Mouse (Mus musculus) adrenal gland, adult 8-10 months (tissue): Measurements from ENCODE around the gene Mtus2. TPM values are rescaled to one million over a fixed set of nuclear protein-coding genes. Genes with fewer than 3 reads are reported as not detected.

Source experiments
- DNase-seq: peaks from one replicate; pipeline ENCODE4 v3.0.0; 2022
- total RNA-seq, 4 experiments: library from RNA; stranded (reverse); gene quantifications; 2 replicates each; pipeline ENCODE4 v1.2.4; 2022

Mtus2 gene
- total RNA-seq, 4 experiments from 2014 or later, result 3.2 to 4.7 (median 3.8) TPM

DNA sequence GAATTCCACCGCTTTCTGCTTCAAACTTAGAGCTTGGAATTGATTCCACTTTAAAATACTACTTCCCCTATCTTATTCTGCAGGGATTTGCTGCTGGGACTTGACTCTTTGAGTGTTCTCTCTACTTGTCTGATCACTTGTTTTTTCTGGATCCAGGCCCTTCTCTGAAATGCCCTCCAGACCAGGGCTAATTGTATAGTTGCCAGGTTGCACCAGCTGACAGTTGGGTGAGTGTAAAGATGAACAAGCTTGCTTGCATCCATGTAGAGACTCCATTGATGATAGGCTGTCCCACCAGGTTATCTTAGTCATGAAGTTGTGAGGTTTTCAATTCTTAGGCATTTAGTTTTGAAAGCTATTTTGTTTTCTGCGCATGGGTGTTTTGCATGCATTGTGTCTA, 92.2 kb downstream of the Mtus2 start:
- DNase-seq, result no peak

DNA sequence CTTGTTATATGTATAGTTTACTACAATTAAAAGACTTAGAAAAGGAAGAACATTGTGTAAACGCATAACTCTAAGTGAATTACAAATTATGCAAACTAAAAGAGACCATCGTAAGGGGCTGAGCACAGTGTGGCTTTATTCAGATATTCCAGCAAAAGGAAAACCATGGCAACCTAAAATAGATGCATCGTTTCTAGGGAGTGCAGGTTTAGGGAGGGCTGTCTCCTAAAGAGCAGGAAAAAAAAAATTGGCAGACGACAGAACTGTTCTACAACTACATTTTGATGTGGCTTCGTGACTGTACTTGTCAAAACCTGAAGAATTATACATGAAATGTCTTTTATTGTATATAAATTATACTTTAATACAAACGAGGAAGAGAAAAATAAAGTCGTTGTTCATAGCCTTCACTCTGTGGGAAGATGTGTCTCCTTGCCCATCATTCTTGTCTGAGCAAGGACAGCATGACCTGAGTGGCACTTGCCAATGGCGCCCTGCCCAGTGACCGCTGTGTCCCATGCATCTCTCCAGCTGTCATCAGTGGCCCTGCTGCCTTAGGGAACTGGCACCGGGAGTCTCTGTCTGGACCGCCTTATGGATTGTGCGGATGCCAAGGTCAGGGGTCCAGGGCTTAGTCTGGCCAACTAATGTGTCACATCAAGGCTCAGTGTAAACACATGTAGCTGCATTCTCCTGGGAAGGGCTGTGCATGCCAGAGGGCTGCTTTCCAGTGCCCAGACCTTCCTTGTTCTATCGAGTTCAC, 95.9 kb downstream of the Mtus2 start:
- DNase-seq, result peak; percentile 76

DNA sequence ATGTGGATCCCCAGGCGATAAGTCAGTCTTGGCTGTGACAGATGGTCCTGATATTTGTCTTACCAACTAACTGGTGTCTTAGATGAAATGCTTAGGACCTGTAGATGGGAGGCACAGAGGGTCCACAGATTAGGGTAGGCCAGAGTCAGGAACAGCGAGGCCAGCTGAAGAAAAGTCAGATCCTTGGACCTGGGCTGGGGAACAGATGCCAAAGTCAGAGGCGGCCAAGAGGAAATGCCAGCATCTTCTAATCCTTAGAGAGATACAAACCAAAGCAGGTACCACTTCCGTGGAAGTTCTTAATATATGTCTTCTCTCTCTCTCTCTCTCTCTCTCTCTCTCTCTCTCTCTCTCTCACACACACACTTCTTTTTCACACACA, 96.5 kb downstream of the Mtus2 start:
- DNase-seq, result no peak

DNA sequence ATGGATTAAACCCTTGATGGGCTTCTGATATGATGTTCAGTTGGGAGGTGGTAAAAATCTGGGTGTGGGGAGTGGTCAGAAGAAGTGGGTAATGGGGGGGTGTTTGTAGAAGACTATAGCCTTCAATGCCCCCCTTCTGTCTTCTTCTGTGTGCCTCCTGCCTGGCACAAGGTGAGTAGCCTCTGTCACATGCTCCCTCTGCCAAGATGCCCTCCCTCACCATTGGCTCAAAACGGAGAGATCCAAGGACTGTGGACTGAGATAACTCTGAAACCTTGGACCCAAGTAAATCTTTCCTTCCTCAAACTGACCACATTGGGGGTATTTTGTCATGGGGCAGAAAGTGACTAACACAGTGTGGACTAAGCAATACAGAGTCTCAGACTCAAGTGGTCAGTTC, 99.7 kb downstream of the Mtus2 start:
- no peak for DNase-seq

DNA sequence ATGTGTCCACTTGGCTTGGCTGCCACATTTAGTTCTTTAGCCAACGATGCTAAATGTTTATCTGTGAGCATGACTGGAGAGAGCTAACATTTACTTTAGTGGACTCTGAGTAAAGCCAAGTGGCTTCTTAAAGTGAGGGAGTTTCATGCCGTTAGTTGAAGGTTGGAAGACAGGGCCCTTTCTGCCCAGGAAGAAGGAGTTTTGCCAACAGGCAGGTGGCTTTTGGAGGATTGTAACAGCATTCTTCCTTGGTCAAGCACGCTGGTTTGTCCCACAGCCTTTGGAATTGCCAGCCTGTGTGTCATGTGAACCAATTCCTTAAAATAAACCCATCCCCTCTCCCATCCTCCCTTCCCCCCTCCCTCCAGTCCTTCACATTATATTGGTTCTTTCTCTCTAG, 100.3 kb downstream of the Mtus2 start:
- DNase-seq, result no peak

DNA sequence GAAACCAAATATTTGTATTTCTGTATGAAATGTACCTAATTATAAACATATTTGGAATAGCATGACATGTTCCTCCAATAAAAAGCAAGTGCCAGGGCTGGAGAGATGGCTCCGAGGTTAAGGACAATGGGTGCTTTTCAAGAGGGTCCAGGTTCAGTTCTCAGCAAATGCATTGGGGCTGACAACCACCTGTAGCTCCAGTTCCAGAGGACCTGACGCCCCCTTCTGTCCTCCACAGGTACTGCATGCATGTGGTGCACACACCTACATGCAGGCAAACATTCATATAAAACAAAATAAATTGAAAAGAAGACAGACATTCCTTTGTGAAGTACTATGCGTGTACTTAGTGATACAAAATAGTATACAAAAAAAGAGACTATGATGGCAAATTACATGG, 102.2 kb downstream of the Mtus2 start:
- no peak for DNase-seq

DNA sequence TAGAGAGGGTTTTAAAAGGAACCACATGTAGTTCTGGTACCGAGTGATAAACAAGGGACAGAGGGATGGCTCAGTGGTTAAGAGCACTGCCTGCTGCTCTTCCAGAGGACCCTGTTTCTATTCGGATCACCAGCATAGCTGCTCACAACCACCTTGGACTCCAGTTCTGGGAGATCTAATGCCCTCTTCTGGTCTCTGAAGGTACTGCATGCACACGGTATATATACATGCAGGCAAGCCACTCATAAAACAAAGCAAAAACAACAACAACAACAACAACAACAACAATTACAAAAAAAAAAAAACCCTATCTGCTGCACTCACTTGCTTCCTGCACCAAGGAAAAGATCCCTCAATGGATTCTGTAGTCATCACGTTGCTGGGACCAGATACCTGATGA, 104.7 kb downstream of the Mtus2 start:
- DNase-seq, result no peak

DNA sequence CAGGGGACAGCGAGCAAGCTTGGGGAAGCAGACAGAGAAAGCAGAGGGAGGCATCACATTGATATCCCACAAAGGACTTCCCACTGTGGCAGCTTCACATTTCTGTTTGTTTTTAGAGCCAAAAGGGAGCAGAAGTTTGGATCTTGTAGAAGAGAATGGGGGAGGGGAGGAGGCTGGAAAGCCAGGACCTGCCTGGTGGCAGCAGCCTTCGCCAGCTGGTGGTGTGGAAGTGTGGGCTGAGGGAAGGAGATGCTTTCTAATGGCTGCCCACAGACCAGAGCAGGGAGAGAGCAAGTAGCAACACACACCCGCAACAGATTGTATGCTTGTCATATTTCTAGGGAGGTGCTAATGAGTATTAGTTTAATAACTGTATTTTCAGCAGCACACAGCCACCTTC, 106.6 kb downstream of the Mtus2 start:
- DNase-seq, result no peak

DNA sequence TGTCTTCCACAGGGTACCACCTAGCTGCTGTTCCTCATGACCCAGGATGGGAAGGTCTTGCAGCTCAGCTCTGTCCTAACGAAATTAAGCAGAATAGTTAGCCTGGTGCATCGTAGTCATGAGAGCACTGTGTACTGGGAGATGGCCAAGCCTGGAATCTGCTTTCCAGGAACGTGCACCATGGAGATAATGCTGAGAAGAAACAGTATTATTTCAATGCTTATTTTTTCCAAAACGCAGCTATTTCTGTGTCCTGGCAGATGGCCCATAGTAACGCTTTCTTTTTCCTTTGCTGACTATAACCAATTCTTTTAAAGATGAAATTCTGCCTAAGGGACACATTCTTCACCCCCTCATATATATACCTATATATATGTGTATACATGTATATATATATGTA, 108.1 kb downstream of the Mtus2 start:
- no peak for DNase-seq

DNA sequence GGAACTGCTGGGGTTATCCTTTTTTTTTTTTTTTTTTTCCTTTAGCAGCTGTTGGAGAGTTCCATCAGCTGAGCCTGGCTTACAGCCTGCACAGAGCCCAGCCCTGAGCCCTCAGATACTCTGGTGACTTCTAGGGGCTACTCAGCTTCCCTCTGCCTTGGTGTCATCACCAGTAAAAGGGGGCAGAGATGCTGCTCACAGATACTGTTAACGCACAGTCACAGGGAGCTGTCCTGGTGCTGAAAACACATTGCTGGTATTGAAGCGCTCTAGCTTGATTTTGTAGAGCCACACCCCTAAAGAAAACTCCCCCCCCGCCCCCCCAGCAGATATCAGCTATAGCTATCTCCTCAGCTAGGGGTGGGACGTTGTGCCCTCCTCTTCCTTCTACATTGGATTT, 112.8 kb downstream of the Mtus2 start:
- no peak for DNase-seq

DNA sequence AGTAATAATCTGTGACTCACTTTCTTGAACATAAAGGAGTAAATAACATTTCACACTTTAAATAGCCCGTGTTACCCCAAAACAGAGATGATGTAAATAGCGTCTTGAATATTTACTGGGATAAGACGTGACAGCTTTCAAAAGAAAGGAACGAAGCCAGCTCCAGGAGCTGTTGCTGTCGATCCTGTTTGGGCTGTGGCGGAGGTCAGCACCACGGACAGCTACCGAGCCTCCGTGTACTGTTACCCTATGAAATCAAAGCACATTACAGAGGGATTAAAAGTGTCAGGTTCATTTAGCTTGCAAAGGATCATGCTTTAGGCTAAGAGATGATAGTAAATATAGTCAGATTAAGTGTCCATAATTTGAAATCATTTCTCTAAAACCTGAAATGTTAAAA, 114.7 kb downstream of the Mtus2 start:
- DNase-seq, result no peak

DNA sequence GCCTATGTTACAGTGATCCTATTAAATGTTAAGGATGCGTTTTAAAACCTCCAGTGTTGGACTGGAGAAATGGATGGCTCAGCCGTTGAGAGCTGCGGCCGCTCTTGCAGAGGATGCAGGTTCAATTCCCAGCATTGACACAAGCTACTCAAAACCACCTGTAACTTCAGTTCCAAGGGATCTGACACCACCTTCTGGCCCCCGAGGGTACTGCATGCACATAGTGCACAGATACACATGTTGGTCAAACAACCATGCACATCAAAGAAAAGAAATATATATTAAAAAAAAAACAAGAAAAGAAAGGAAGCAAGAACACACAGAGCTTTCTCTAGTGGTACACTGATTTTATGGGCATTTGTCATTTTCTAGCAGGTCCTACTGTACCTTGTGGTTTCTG, 116.3 kb downstream of the Mtus2 start:
- no peak for DNase-seq

DNA sequence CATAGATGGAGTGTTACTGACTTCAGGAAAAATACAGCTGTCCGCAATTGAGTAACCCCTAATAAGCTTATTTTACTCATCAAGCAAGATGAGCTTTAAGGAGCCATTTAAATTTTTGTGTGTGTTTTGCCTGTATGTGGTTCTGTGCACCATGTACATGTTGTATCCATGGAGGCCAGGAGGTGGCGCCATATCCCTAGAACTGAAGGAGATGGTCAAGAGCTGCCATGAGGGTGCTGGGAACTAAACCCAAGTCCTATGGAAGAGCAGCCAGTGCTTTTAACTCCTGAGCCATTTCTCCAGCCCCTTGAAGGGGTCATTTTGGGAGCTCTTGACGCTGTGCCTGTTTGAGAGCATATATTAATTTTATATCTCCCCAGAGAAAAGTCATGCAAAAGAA, 122.6 kb downstream of the Mtus2 start:
- DNase-seq, result no peak

DNA sequence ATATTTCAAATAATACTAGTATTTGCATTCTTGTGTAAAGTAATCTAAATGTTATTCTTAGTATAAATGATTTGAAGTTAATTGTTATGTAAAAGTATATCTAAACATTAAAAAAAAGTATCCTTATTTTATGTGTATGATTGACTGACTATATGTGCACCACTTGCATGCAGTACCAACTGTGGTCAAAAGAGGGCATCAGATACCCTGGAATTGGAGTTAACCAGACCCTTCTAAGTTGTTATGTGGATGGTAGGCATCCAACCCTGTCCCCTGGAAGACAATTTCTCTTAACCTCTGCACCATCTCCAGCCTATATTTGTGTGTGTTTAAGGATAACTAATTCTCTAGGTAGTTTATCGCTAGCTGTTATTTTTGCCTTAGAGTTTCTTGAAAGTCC, 126.4 kb downstream of the Mtus2 start:
- DNase-seq, result no peak

DNA sequence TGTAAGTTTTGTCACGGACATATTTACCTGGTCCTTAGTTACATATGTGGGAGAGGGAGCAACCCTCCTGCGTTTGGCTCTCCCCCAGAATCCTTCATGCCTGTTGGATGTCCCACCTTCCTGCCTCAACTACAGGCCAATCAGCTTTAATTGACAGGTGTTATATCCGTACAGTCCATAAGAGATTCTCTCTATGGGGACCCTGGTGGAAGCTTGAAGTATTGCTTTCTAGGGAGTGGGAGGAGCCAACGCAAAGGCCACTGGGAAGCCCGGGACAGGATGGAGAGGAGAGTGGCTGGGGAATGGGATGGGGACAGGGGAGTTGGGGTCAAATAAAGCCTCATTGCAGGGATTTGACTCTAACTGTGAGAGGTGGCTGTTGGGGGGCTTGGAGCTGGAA, 127.6 kb downstream of the Mtus2 start:
- DNase-seq, result no peak

DNA sequence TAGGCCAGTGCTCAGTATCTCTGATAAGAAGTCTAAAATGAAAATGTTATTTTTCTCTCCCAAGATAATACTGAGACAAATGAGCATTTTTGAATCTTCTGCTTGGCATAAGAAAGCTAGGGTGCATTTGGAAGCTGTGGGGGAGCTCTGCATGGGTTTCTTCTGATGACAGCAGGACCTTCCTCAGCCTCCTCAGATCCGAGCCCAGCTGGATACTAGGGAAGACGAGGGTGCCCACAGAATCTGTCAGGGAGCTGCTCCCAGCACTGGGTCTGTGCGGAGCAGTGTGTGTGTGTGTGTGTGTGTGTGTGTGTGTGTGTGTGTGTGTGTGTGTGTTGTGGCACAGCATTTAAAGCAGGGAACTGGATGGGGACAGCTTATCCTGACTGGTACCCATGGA, 130.7 kb downstream of the Mtus2 start:
- DNase-seq, result no peak

DNA sequence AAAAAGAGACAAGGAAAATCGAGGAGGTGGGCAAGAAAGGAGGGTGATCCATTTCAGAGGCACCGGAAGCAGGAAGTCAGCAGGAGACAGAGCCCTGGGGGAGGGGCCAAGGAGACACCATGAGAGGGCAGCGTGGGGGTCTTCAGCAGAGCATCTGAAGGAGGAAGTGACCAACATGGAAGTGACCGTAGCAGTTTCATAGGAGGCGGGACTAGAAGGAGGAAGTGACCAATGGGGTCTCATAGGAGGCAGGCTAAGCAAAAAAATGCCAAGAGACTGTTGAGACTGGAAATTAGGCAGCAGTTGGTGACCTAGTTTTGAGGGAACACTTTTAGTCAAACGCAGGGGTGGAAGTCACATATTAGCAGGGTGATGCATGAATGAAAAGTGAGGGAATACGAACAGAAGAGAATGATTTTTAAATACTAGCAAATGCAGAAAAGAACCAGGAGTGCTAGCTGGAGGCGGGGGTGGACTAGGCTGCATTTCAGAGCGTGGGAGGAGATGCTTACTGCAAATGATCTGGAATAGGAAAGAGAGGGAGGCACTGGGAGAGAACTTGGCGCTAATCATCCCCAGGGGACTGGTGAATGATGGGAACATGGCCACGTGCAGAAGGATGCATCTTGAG, 133.2 kb downstream of the Mtus2 start:
- no peak for DNase-seq

DNA sequence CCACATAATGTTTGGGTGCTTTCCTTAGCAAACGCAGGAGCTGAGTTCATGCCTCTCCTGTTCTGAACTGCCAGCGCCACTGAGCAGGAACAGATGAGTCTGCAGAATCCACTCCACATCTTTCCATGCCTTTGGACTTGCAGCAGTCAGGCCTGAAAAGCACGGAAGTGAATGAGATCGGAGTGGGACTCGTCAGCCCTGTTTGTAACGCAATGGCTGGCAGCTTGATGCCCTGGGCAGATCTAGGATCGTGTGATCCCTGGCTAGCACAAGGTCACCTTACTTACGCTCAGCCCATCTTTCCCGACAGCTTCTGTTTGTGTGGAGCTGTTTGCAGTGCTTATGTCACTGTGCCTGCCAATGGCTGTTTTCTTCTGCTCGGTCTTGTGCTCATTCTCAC, 137.5 kb downstream of the Mtus2 start:
- DNase-seq, result no peak

DNA sequence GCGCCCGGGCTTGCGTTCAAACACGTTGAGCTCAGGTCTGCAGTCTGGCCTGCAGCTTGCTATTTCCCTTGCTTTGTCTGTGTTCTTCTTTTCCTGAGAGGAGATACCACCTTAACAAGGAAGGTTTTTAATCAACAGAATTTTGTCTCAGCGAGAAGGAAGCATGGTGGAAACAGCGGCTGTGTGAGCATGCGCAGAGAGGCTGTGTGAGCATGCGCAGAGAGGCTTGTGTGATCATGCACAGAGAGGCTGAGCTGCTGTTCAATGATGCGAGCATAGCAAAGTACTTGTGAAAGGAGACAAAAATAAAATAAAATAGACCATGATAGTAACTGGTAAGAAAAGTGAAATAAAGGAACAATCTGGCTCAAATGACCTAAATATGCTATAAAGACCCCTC, 142.2 kb downstream of the Mtus2 start:
- no peak for DNase-seq

DNA sequence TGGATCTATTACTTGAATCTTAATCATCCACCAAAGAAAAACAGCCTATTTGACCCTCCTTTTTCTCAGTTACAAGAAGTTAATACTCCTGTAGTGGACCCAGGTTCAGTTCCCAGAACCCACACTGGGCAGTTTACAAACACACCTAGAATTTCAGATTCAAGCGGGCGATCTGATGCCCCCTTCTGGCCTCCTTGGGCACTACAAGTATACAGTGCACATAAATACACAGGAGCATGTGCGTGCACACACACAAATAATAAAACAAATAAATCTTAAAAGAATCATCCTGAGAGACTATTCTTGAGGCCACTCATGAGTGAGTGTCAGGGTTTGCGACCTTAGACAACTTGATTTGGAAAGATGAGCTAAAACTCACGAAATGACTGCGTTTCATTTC, 150.2 kb downstream of the Mtus2 start:
- no peak for DNase-seq

DNA sequence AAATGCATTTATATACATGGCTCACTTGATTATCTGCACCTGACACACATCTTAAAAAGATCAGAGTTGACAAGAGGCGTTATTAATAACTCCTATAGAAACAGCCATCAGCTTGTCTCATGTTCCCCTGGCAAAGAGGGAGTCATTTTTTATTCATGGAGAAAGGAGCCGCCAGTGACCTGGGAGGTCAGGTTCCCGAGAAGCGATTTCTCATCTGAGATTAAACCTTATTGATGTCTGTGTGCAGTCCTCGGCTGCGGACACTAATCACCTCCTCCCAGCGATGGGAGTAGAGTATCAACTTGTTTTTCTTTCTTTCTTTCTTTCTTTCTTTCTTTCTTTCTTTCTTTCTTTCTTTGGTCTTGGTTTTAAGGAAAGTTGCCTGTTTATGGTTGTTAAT, 150.8 kb downstream of the Mtus2 start:
- DNase-seq, result no peak

DNA sequence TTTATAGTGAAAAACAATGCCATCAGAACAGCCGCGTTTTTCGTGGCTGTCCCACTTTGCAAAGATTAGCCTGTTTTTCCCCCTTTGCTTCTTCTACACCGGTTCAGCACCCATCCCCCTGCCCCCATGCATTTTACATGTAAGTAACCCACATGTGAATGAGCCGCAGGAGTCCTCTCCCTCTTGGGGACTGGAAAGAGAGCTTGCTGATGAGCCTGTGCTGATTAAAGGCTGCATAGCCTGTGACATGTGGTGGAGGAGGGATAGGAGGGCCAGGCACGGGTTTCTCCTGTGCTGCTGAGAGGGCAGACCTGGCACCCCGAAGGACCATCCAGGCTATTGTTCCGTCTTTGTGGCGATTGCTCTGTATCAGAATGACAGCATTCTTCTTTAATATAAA, 151.2 kb downstream of the Mtus2 start:
- DNase-seq, result no peak

DNA sequence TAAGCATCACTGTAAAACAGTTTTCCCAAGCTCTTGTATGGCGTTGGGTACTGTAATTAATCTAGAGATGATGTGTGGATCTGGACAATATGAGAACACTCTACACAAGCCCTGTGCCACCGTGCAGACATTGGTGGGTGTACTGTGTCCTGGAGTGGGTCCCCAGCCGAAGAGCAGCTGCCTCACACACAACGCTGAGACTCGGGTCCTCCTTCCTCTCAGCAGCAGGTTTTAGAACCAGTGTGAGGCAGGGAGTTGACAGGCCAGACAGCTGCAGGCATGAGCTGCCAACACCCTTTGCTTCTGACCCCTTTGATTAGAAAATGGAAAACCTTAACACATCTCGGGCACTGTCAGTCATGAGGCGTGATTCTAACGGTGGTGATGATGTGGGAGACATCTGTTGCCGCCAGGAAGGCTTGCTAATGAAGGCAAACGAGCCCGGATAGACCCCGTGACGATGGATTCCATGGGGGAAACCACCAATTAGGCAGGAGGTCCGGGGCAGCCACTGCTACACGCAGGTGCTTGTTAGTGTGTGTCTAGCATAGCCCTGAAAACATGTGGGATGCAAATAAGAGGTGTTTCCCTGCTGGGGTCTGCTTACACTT, 158.2 kb downstream of the Mtus2 start:
- no peak for DNase-seq

DNA sequence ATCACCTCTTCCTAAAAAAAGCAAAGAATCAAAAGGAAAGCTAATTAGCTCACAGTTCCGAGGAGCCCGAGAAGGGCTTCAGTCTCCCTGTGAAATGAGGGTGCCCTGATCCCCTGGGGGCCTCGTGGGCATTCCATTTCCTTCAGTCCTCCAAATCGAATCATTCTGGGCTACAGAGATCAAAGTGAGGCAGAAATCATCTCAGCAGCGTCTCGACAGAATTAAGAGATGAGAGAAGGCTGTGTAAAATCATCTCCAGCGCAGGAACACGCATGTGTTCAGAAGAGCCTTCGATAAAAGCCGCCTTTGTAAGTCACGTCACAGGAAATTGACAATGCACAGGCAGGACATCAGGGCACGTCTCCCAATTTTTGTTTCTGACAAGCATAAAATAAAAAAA, 167.2 kb downstream of the Mtus2 start:
- DNase-seq, result no peak
